Mouse (Mus musculus): ENCODE data around the gene Sbk3. TPM values are rescaled to one million over a fixed set of nuclear protein-coding genes. Genes with fewer than 3 reads are reported as not detected.

Sbk3 gene
- total RNA-seq, 4 experiments from 2014 or later, result 0.88 to 1.3 (median 1.1) TPM

Other genes starting within 250 kb of the Sbk3 start
- under 1 TPM in 2 of 4 experiments, not detected in 2; 0.16 to 0.21 TPM for gene Tmem150b, start 245.9 kb downstream of the Sbk3 start, total RNA-seq (2022)
- 10 to 100 TPM; 22.0 to 31.3 (median 25.3) TPM for gene Kmt5c, start 231.1 kb downstream of the Sbk3 start, total RNA-seq (2022)
- 1 to 10 TPM; 5.1 to 8.7 (median 6.8) TPM for gene Cox6b2, start 218.1 kb downstream of the Sbk3 start, total RNA-seq (2022)
- gene Fam71e2, start 199.9 kb downstream of the Sbk3 start, total RNA-seq (2022), result not detected
- under 1 TPM; 0.26 to 0.70 (median 0.39) TPM for gene Il11, start 188.3 kb downstream of the Sbk3 start, total RNA-seq (2022)
- gene Tmem190, start 188.2 kb downstream of the Sbk3 start, total RNA-seq (2022), result not detected
- 1 to 10 TPM; 3.0 to 4.2 (median 3.1) TPM for gene Tmem238, start 181.5 kb downstream of the Sbk3 start, total RNA-seq (2022)
- 100 to 1,000 TPM; 329 to 537 (median 413) TPM for gene Rpl28, start 178.3 kb downstream of the Sbk3 start, total RNA-seq (2022)
- gene Ube2s, start 158.6 kb downstream of the Sbk3 start, total RNA-seq (2022), result 100 to 1,000 TPM; 103 to 130 (median 112) TPM
- 100 to 1,000 TPM; 105 to 117 (median 110) TPM for gene Shisa7, start 126.5 kb downstream of the Sbk3 start, total RNA-seq (2022)
- 1 to 10 TPM; 8.3 to 10.0 (median 9.1) TPM for gene Isoc2b, start 100.9 kb downstream of the Sbk3 start, total RNA-seq (2022)
- gene Isoc2a, start 94.0 kb downstream of the Sbk3 start, total RNA-seq (2022), result 10 to 100 TPM; 16.1 to 17.7 (median 17.1) TPM
- under 1 TPM in 3 of 4 experiments, not detected in 1; 0.48 to 0.65 (median 0.51) TPM for gene Gm36210, start 64.7 kb downstream of the Sbk3 start, total RNA-seq (2022)
- gene Zfp628, start 56.0 kb downstream of the Sbk3 start, total RNA-seq (2022), result 10 to 100 TPM; 14.7 to 16.8 (median 15.5) TPM
- 100 to 1,000 TPM in 1 of 4 experiments, 10 to 100 TPM in 3; 94.7 to 100 (median 95.8) TPM for gene Nat14, start 49.1 kb downstream of the Sbk3 start, total RNA-seq (2022)
- 1 to 10 TPM; 2.1 to 3.5 (median 2.6) TPM for gene Ssc5d, start 45.4 kb downstream of the Sbk3 start, total RNA-seq (2022)
- gene Sbk2, start 6.8 kb downstream of the Sbk3 start, total RNA-seq (2022), result under 1 TPM; 0.16 to 0.68 (median 0.26) TPM
- 10 to 100 TPM; 23.3 to 31.7 (median 25.0) TPM for gene Zfp579, start 25.0 kb upstream of the Sbk3 start, total RNA-seq (2022)
- gene Zfp524, start 43.2 kb upstream of the Sbk3 start, total RNA-seq (2022), result 1 to 10 TPM; 6.3 to 7.8 (median 6.5) TPM
- gene Fiz1, start 43.5 kb upstream of the Sbk3 start, total RNA-seq (2022), result 10 to 100 TPM; 21.3 to 23.5 (median 23.2) TPM
- gene Gm44973, start 44.3 kb upstream of the Sbk3 start, total RNA-seq (2022), result not detected
- gene Zfp865, start 49.2 kb upstream of the Sbk3 start, total RNA-seq (2022), result 10 to 100 TPM; 33.5 to 38.8 (median 35.8) TPM
- 10 to 100 TPM; 55.7 to 63.0 (median 59.8) TPM for gene Ccdc106, start 49.4 kb upstream of the Sbk3 start, total RNA-seq (2022)
- 1 to 10 TPM in 1 of 4 experiments, not detected in 3; 1.5 TPM for gene 4632433K11Rik, start 63.0 kb upstream of the Sbk3 start, total RNA-seq (2022)
- 1 to 10 TPM; 5.4 to 6.0 (median 5.7) TPM for gene Zfp784, start 67.3 kb upstream of the Sbk3 start, total RNA-seq (2022)
- 10 to 100 TPM; 25.2 to 31.7 (median 27.2) TPM for gene Zfp580, start 80.4 kb upstream of the Sbk3 start, total RNA-seq (2022)
- gene U2af2, start 91.0 kb upstream of the Sbk3 start, total RNA-seq (2022), result 100 to 1,000 TPM; 159 to 182 (median 174) TPM
- gene Epn1, start 109.1 kb upstream of the Sbk3 start, total RNA-seq (2022), result 100 to 1,000 TPM; 395 to 439 (median 410) TPM
- gene Rfpl4, start 145.8 kb upstream of the Sbk3 start, total RNA-seq (2022), result not detected
- gene Rasl2-9, start 154.8 kb upstream of the Sbk3 start, total RNA-seq (2022), result under 1 TPM in 3 of 4 experiments, not detected in 1; 0.34 to 0.51 (median 0.36) TPM
- not detected for gene Vmn1r55, start 178.5 kb upstream of the Sbk3 start, total RNA-seq (2022)
- gene Vmn1r56, start 225.6 kb upstream of the Sbk3 start, total RNA-seq (2022), result not detected
- not detected for gene Vmn1r57, start 247.3 kb upstream of the Sbk3 start, total RNA-seq (2022)

All from left cerebral cortex, adult 8-10 months (tissue).